Mouse (Mus musculus): ENCODE results near the gene Fgf8. TPM values are rescaled to one million over a fixed set of nuclear protein-coding genes. Genes with fewer than 3 reads are reported as not detected.

The Fgf8 gene
- total RNA-seq (2014; rRNA removed): not detected in 2 replicates
- polyA plus RNA-seq (2012; rRNA removed): not detected in 2 replicates

GRCm38 (mm10) chr19:45742218-45742983 is at the start of gene Fgf8:
Gene Fgf8 (minus strand): TSS chr19:45742915.
- whole genome bisulfite sequencing: 4% methylated on average over 51 of the region's 68 CpGs
- H3K27me3 ChIP-seq (ENCODE audit: control insufficient read depth, insufficient read depth, low read length): peaks cover 26% of the 10 kb centered on the region
- no peak within 1 kb of the TSS for H3K9ac ChIP-seq (ENCODE audit: low read depth, low read length)
- TF ChIP-seq CTCF (IDR thresholded peaks at IDR 0.05; ENCODE audit: low read depth, low read length): no peak
- TF ChIP-seq POLR2A (IDR thresholded peaks at IDR 0.05; ENCODE audit: extremely low read depth, insufficient read depth, low read length): no peak
- no peak within 1 kb of the TSS for H3K4me3 ChIP-seq (ENCODE audit: insufficient read depth, low read depth, low read length)
- H3K36me3 ChIP-seq (ENCODE audit: control insufficient read depth, insufficient read depth, low read length): no peaks in the 10 kb centered on the region
- H3K4me1 ChIP-seq (ENCODE audit: control insufficient read depth, insufficient read depth, low read length): 0 out of 2 replicates have a peak, but pooled peaks cover 7% of the 10 kb centered on the region
- H3K79me2 ChIP-seq (ENCODE audit: control insufficient read depth, insufficient read depth, low read length): no peaks in the 10 kb centered on the region
- DNase-seq (ENCODE audit: extremely low read depth, low read depth, low spot score): no peak
- H3K27ac ChIP-seq (replicated peaks; ENCODE audit: insufficient read depth, low read depth, low read length): no peak within 1 kb of the TSS

- 83% methylated on average over 6 of the region's 6 CpGs for WGBS
- Histone ChIP-seq H3K9ac (ENCODE audit: low read depth, low read length) (no peak overlapping the region), H3K27ac (replicated peaks; ENCODE audit: insufficient read depth, low read depth, low read length) (no peak overlapping the region), H3K27me3 (ENCODE audit: control insufficient read depth, insufficient read depth, low read length) (no peaks in the 10 kb centered on the region; the same call in 1 of the 2 replicates), H3K4me1 (ENCODE audit: control insufficient read depth, insufficient read depth, low read length) (no peaks in the 10 kb centered on the region), H3K4me3 (ENCODE audit: insufficient read depth, low read depth, low read length) (no peak overlapping the region), H3K36me3 (ENCODE audit: control insufficient read depth, insufficient read depth, low read length) (no peaks in the 10 kb centered on the region), H3K79me2 (ENCODE audit: control insufficient read depth, insufficient read depth, low read length) (no peaks in the 10 kb centered on the region)
- no peak for DNase-seq (ENCODE audit: extremely low read depth, low read depth, low spot score)
- TF ChIP-seq CTCF (IDR thresholded peaks at IDR 0.05; ENCODE audit: low read depth, low read length): no peak
Observed at GRCm38 (mm10) chr19:45792404-45792803, 49.7 kb upstream of the Fgf8 start.

- Histone ChIP-seq H3K36me3 (ENCODE audit: control insufficient read depth, insufficient read depth, low read length) (no peaks in the 10 kb centered on the region), H3K79me2 (ENCODE audit: control insufficient read depth, insufficient read depth, low read length) (no peaks in the 10 kb centered on the region), H3K9ac (ENCODE audit: low read depth, low read length) (no peak overlapping the region), H3K27me3 (ENCODE audit: control insufficient read depth, insufficient read depth, low read length) (no peaks in the 10 kb centered on the region), H3K4me1 (ENCODE audit: control insufficient read depth, insufficient read depth, low read length) (no peaks in the 10 kb centered on the region), H3K4me3 (ENCODE audit: insufficient read depth, low read depth, low read length) (no peak overlapping the region), H3K27ac (replicated peaks; ENCODE audit: insufficient read depth, low read depth, low read length) (no peak overlapping the region)
- WGBS: 86% methylated on average over 13 of the region's 13 CpGs
- TF ChIP-seq POLR2A (IDR thresholded peaks at IDR 0.05; ENCODE audit: extremely low read depth, insufficient read depth, low read length): no peak
- TF ChIP-seq CTCF (IDR thresholded peaks at IDR 0.05; ENCODE audit: low read depth, low read length): no peak
- DNase-seq (ENCODE audit: extremely low read depth, low read depth, low spot score): no peak
Observed at GRCm38 (mm10) chr19:45789888-45790874, 47.5 kb upstream of the Fgf8 start.

- WGBS: 89% methylated on average over 7 of the region's 7 CpGs
- Histone ChIP-seq H3K9ac (ENCODE audit: low read depth, low read length) (no peak overlapping the region), H3K36me3 (ENCODE audit: control insufficient read depth, insufficient read depth, low read length) (no peaks in the 10 kb centered on the region), H3K27me3 (ENCODE audit: control insufficient read depth, insufficient read depth, low read length) (no peaks in the 10 kb centered on the region), H3K4me1 (ENCODE audit: control insufficient read depth, insufficient read depth, low read length) (no peaks in the 10 kb centered on the region), H3K4me3 (ENCODE audit: insufficient read depth, low read depth, low read length) (no peak overlapping the region), H3K27ac (replicated peaks; ENCODE audit: insufficient read depth, low read depth, low read length) (no peak overlapping the region), H3K79me2 (ENCODE audit: control insufficient read depth, insufficient read depth, low read length) (no peaks in the 10 kb centered on the region)
- DNase-seq (ENCODE audit: extremely low read depth, low read depth, low spot score): no peak
- no peak for TF ChIP-seq POLR2A (IDR thresholded peaks at IDR 0.05; ENCODE audit: extremely low read depth, insufficient read depth, low read length)
- TF ChIP-seq CTCF (IDR thresholded peaks at IDR 0.05; ENCODE audit: low read depth, low read length): no peak
Observed at GRCm38 (mm10) chr19:45789365-45789764, 46.6 kb upstream of the Fgf8 start.

GRCm38 (mm10) chr19:45788337-45788736 is 45.6 kb upstream of the Fgf8 start:
- H3K27me3 ChIP-seq (ENCODE audit: control insufficient read depth, insufficient read depth, low read length): no peaks in the 10 kb centered on the region
- H3K9ac ChIP-seq (ENCODE audit: low read depth, low read length): no peak overlapping the region
- DNase-seq (ENCODE audit: extremely low read depth, low read depth, low spot score): no peak
- no peaks in the 10 kb centered on the region for H3K36me3 ChIP-seq (ENCODE audit: control insufficient read depth, insufficient read depth, low read length)
- 88% methylated on average over 4 of the region's 4 CpGs for WGBS
- H3K4me3 ChIP-seq (ENCODE audit: insufficient read depth, low read depth, low read length): no peak overlapping the region
- H3K79me2 ChIP-seq (ENCODE audit: control insufficient read depth, insufficient read depth, low read length): no peaks in the 10 kb centered on the region
- no peak overlapping the region for H3K27ac ChIP-seq (replicated peaks; ENCODE audit: insufficient read depth, low read depth, low read length)
- H3K4me1 ChIP-seq (ENCODE audit: control insufficient read depth, insufficient read depth, low read length): peaks cover 4% of the 10 kb centered on the region
- no peak for TF ChIP-seq CTCF (IDR thresholded peaks at IDR 0.05; ENCODE audit: low read depth, low read length)
- TF ChIP-seq POLR2A (IDR thresholded peaks at IDR 0.05; ENCODE audit: extremely low read depth, insufficient read depth, low read length): no peak

Data from liver, adult 2 months (tissue).